Mouse (Mus musculus) midbrain, embryonic 10.5 days (tissue): ENCODE measurements at regions not wholly inside any gene's neighbourhood (a gene's known extent, or its start where the extent isn't known, plus 50 kb on each side); places are given as distances from the start of the nearest gene placed in this dataset.

Source experiments
- DNase-seq: peaks from one replicate; pipeline ENCODE4 v3.0.0-alpha.2; 2017; ENCODE audit warnings: low spot score
- H3K27ac ChIP-seq: fragments of 300-500 bp; sonication (generic); replicated peaks from 2 replicates; pipeline ENCODE4 v1.5.1; 2016; ENCODE audit warnings: mild to moderate bottlenecking
- H3K27me3 ChIP-seq: fragments of 300-500 bp; sonication (generic); 2 replicates; pipeline ENCODE4 v1.6.1; 2016; ENCODE audit warnings: low read depth, mild to moderate bottlenecking; ENCODE audit not compliant: poor library complexity, severe bottlenecking
- H3K36me3 ChIP-seq: fragments of 300-500 bp; sonication (generic); 2 replicates; pipeline ENCODE4 v1.6.1; 2016; ENCODE audit warnings: mild to moderate bottlenecking, moderate library complexity
- H3K4me1 ChIP-seq: fragments of 300-500 bp; sonication (generic); 2 replicates; pipeline ENCODE4 v1.6.1; 2016
- H3K4me3 ChIP-seq: fragments of 300-500 bp; sonication (generic); 2 replicates; pipeline ENCODE4 v1.5.1; 2016; ENCODE audit warnings: mild to moderate bottlenecking, moderate library complexity
- H3K9me3 ChIP-seq: fragments of 300-500 bp; sonication (generic); replicated peaks from 2 replicates; pipeline ENCODE4 v1.6.1; 2016; ENCODE audit warnings: mild to moderate bottlenecking
- WGBS: fragments of 180-500 bp; shearing (Covaris S2); methylation state at CpG from one replicate; pipeline ENCODE4 v1.1.7; 2016; 5-methylcytosine and 5-hydroxymethylcytosine counted together

DNA sequence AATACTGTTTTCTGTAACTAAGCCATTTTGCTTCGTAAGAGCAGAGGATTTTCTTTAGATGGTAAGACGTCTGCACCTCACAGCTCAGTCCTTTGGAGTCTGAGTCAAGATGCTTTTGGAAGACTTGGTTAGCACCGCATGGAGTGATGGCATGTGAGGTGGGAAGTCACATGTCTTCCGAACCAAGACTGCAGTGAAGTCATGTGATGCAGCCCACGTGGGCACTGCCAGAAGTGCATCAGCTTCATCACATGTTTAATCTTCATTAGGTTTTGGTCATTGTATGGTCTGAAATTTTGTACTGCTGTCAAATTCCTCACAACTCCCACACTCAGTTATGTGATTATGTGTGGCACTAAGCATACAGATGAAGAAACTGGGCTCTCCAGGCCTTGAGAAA is 58.3 kb upstream of the Jazf1 start:
- WGBS: 85% methylated on average over 5 of the region's 5 CpGs
- DNase-seq: no peak
- Histone ChIP-seq H3K4me1 (peaks cover 10% of the 10 kb centered on the region), H3K9me3 (no peaks in the 10 kb centered on the region), H3K36me3 (no peaks in the 10 kb centered on the region), H3K27ac (no peak overlapping the region), H3K4me3 (no peak overlapping the region), H3K27me3 (no peaks in the 10 kb centered on the region)

DNA sequence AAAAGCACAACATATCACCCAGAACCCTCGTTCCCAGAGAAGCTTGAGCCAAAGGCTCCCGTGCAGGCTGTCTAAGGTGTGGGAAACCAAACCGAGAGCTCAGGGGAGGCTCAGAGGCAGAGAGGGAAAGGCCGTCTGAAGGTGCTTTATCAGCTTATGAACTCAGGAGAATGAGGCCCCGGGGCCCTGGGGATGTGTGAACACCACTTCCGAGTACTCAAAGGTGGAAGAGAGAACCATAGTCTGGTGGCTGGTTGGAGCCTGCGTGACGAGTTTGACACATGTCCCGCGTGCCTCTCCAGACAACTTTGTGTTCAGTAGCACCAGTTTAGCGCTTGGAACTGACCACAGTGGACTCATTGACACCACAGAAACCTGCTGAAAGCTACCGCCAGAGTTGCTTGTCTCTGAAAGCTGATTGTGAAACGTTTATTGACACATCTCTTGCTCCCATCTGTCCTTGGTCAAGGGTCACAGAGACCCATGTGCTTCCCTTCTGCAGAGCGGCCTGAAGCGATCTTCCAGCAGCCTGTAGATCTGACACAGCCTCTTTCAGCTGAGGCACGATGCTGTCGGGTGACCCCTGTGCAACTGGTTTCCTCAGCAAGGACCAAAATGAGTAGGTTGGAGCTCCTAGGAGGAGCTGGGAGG is 56.5 kb upstream of the Jazf1 start:
- no peaks in the 10 kb centered on the region for H3K4me1 ChIP-seq
- no peaks in the 10 kb centered on the region for H3K9me3 ChIP-seq
- no peaks in the 10 kb centered on the region for H3K27me3 ChIP-seq
- no peak overlapping the region for H3K4me3 ChIP-seq
- DNase-seq: no peak
- no peak overlapping the region; the same call in 1 of the 2 replicates for H3K27ac ChIP-seq
- 90% methylated on average over 17 of the region's 17 CpGs for WGBS
- no peaks in the 10 kb centered on the region for H3K36me3 ChIP-seq

DNA sequence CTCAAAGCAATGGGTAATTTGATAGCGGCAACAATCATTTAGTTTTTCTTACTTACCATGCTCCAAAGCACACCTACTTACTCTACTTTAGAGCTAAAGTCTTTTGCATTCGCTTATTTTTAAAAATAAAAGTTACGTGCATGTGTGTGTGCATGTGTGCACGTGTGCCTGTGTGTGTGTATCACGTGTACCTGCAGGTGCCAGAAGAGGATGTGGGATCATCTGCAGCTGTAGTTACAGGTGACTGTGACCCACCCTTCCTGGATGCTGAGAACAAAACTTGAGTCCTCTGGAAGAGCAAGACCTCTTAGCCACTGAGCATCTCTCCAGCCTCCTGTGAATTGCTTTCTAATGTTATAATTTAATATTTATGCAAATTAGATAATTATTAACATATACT is 52.0 kb upstream of the Jazf1 start:
- 87% methylated on average over 5 of the region's 5 CpGs for WGBS
- Histone ChIP-seq H3K4me1 (peaks cover 14% of the 10 kb centered on the region), H3K4me3 (no peak overlapping the region), H3K9me3 (no peaks in the 10 kb centered on the region), H3K27ac (no peak overlapping the region), H3K36me3 (no peaks in the 10 kb centered on the region), H3K27me3 (no peaks in the 10 kb centered on the region)
- DNase-seq: no peak
